Mouse (Mus musculus): ENCODE measurements around the gene Pycr2. TPM values are rescaled to one million over a fixed set of nuclear protein-coding genes. Genes with fewer than 3 reads are reported as not detected.
"Not testable (repeated sequence)": the region's sequence is repeated elsewhere in the genome, so short reads cannot be mapped to it uniquely, and the experiment has no call there.

Pycr2 gene
- polyA plus RNA-seq, 2 experiments from 2014 or later = 40.9 to 59.2 TPM

- ATAC-seq = no peak
Measured at GRCm38 (mm10) chr1:180905876-180906275, 1.8 kb downstream of the Pycr2 start.

DNA sequence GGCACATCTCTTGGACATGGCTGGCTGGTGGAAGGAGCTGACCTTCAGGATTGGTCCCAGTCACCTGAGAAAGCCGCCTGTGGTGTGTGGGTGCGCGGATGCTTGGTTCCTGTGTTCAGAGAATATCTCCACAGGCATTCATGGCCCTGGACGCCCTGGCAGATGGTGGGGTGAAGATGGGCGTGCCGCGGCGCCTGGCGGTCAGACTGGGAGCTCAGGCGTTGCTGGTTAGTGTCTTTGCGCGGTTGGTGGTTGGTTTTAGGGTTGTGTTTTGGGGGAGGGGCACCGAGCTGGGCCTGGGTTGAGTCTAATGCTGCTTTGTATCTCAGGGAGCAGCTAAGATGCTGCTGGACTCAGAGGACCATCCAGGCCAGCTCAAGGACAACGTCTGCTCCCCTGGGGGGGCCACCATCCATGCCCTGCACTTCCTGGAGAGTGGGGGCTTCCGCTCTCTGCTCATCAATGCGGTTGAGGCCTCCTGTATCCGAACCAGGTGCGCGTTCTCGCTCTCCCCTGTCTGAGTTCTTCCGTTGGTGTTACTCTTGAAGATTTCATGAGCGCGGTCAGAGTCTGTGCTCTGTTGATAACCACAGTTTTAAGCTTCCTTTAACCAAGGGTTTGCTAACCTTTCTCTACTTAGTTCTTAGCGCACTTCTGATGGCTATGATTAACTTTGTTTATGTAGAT lies 2.5 kb downstream of the Pycr2 start:
- peak; percentile 15 for ATAC-seq

DNA sequence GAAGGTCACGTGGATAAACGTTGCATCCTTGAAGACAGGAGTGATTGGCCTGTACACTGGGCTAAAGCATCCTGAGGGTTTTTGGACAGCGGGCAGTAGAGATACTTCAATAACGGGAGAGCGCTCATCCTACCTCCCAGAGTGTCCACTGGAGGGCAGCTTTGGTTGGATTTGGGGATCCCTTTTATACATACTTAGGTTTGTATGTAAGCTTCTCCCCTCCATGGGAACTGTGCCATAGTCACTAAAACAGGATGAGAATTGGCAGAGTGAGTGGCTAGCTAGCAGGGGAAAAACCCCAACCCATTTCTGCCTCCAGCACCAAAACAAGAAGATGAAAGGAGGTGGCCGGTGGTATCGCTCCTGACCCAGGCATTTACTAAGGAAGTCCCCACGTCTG lies 7.0 kb downstream of the Pycr2 start:
- no peak for ATAC-seq

- ATAC-seq = peak; percentile 69
Measured at GRCm38 (mm10) chr1:180911653-180912287, 7.7 kb downstream of the Pycr2 start.

GRCm38 (mm10) chr1:180912792-180913191 lies 8.7 kb downstream of the Pycr2 start:
- peak; percentile 15 for ATAC-seq

GRCm38 (mm10) chr1:180913797-180914196 lies 9.7 kb downstream of the Pycr2 start:
- ATAC-seq = no peak

GRCm38 (mm10) chr1:180916425-180916824 lies 12.3 kb downstream of the Pycr2 start:
- ATAC-seq = peak; percentile 67

DNA sequence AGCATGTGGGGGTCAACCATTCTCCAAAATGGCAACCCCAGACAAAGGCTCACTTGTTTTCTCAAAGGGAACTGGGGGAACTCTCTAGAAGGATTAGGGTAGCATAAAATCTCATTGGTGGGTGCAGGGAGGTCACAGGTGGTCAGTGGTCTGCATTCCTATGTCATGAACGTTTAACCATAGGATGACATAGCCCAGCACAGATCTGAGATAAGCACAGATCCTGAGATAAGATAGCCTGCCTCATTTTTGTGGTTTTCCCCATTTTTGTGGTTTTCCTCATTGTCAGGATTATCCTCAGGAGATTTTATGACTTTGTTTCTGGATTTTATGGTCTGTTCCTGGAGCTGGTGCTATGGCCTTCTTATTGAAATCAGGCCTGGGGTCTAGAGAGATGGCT lies 13.0 kb downstream of the Pycr2 start:
- no peak for ATAC-seq

- ATAC-seq = no peak
Measured at GRCm38 (mm10) chr1:180919686-180920085, 15.6 kb downstream of the Pycr2 start.

- peak; percentile 56 for ATAC-seq
Measured at GRCm38 (mm10) chr1:180922273-180923048, 18.4 kb downstream of the Pycr2 start.

DNA sequence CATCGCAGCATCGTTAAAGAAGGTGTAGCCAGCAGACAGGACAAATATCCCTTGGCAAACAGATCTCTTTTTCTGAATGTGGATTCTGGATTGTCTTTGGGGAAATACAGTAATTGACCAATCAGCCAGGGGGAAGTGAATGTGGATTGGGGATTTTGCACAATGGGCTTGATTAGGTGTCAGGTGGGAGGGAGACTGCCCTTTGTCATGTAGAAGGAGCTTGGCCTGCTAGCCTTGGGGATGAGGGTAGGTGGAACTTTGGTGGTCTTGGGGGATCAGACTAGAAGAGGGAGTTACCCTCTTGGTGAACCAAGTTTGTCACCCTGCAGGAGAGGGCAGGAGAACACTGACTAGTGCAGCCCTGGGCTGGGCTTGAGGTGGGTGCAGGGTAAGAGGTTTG lies 20.6 kb downstream of the Pycr2 start:
- no peak for ATAC-seq

GRCm38 (mm10) chr1:180926286-180926685 lies 22.2 kb downstream of the Pycr2 start:
- peak; percentile 72 for ATAC-seq

GRCm38 (mm10) chr1:180929599-180929998 lies 25.5 kb downstream of the Pycr2 start:
- ATAC-seq = no peak

GRCm38 (mm10) chr1:180931106-180931505 lies 27.0 kb downstream of the Pycr2 start:
- ATAC-seq = no peak

- ATAC-seq = no peak
Measured at GRCm38 (mm10) chr1:180933659-180934058, 29.6 kb downstream of the Pycr2 start.

GRCm38 (mm10) chr1:180934467-180935419 lies 30.6 kb downstream of the Pycr2 start, which contains the start of gene Lefty1:
Gene Lefty1, plus strand, starts transcription at chr1:180935022.
- no peak for ATAC-seq

DNA sequence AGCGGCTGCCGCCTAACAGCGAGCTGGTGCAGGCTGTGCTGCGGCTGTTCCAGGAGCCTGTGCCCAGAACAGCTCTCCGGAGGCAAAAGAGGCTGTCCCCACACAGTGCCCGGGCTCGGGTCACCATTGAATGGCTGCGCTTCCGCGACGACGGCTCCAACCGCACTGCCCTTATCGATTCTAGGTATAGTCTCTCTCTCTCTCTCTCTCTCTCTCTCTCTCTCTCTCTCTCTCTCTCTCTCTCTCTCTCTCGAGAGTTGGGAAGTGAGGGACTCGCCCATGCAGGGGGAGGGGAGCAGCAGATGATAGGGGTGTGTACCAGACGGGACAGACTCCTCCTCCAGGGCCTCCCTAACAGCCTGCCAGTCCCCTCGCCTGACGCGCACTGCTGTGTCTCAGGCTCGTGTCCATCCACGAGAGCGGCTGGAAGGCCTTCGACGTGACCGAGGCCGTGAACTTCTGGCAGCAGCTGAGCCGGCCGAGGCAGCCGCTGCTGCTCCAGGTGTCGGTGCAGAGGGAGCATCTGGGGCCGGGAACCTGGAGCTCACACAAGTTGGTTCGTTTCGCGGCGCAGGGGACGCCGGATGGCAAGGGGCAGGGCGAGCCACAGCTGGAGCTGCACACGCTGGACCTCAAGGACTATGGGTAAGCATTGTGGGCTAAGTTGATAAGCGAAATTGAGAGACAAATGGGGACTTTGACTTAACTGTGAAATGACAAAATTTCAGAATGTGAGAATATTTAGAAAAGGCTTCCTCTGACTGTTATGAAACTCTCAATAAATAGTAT lies 32.7 kb downstream of the Pycr2 start:
- ATAC-seq = peak; percentile 70

GRCm38 (mm10) chr1:180937631-180938030 lies 33.5 kb downstream of the Pycr2 start:
- ATAC-seq = not testable (repeated sequence)

DNA sequence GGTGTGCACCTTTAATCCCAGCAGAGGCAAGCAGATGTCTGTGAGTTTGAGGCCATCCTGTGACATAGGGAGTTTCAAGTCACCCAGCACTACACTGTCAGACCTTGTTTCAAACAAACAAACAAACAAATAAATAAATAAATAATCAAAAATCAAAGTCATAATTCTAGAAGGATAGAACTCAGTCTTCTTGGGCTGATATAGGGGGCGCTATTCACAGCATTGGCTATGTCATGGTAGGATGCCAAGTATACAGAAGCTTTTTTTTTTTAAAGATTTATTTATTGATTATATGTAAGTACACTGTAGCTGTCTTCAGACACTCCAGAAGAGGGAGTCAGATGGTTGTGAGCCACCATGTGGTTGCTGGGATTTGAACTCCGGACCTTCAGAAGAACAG lies 34.7 kb downstream of the Pycr2 start:
- not testable (repeated sequence) for ATAC-seq

DNA sequence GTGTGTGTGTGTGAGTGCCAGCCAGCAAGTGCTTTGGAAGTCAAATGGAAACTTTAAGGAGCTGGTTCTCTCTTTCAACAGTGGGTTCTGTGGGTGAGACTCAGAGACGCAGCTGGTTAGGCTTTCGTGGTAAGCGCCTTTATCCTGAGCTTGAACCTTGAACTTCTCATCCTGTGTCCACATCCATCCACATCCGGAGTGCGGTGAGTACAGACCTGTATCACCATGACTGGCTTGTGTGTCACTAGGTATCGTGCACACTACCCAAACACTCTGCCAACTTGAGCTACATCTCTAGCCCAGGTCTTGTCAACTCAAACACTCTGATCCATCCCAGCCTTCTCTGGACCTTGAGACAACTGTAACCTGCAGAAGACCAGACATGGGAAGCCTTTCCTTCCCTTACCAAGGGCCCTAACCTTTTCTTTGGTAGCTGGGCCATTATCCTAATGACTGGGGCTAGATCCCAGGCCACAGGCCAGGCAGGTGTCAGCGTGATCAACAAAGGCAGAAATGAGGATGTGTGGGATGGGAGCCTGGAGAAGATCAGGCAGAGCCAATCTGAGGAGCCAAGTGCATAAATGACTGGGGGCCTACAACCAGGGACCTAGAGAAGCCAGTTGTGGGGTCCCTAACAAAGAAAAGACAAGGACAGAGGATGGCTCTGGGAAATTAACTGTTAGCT lies 36.8 kb downstream of the Pycr2 start:
- ATAC-seq = no peak

- no peak for ATAC-seq
Measured at GRCm38 (mm10) chr1:180941726-180942125, 37.6 kb downstream of the Pycr2 start.
